Mouse (Mus musculus) heart, postnatal 10 days (tissue): ENCODE results near the gene Gm13287. TPM values are rescaled to one million over a fixed set of nuclear protein-coding genes. Genes with fewer than 3 reads are reported as not detected.

ENCODE experiments used
- total RNA-seq, 2 experiments: library from RNA; stranded (reverse); gene quantifications; 2 replicates each; pipeline ENCODE4 v1.2.3; 2021

Gene Gm13287
- total RNA-seq, 2 experiments from 2014 or later, result not detected

Other genes with a start within 250 kb of the Gm13287 start
- not detected for gene Ifna15, start 245.0 kb upstream of the Gm13287 start, total RNA-seq
- not detected for gene Ifna14, start 231.5 kb upstream of the Gm13287 start, total RNA-seq
- not detected for gene Ifna9, start 210.9 kb upstream of the Gm13287 start, total RNA-seq
- gene Ifna12, start 199.9 kb upstream of the Gm13287 start, total RNA-seq, result not detected
- gene C87499, start 168.8 kb upstream of the Gm13287 start, total RNA-seq, result not detected
- gene Ifna13, start 158.8 kb upstream of the Gm13287 start, total RNA-seq, result not detected
- not detected for gene Ifna16, start 126.3 kb upstream of the Gm13287 start, total RNA-seq
- gene Ifna2, start 119.3 kb upstream of the Gm13287 start, total RNA-seq, result not detected
- gene Ifnab, start 111.9 kb upstream of the Gm13287 start, total RNA-seq, result not detected
- gene Gm26566, start 81.4 kb upstream of the Gm13287 start, total RNA-seq, result under 1 TPM; 0.50 TPM
- gene Klhl9, start 80.8 kb upstream of the Gm13287 start, total RNA-seq, result 10 to 100 TPM; 82.6 to 87.1 TPM
- gene Gm13271, start 48.4 kb upstream of the Gm13287 start, total RNA-seq, result not detected
- gene Gm13283, start 43.1 kb upstream of the Gm13287 start, total RNA-seq, result not detected
- not detected for gene Gm13290, start 29.4 kb upstream of the Gm13287 start, total RNA-seq
- gene Gm13289, start 26.3 kb upstream of the Gm13287 start, total RNA-seq, result not detected
- not detected for gene Gm13272, start 23.4 kb upstream of the Gm13287 start, total RNA-seq
- gene Ifnz, start 21.1 kb upstream of the Gm13287 start, total RNA-seq, result not detected
- gene Gm13276, start 17.5 kb upstream of the Gm13287 start, total RNA-seq, result not detected
- gene Gm13277, start 14.6 kb upstream of the Gm13287 start, total RNA-seq, result not detected
- gene Gm13278, start 11.7 kb upstream of the Gm13287 start, total RNA-seq, result not detected
- not detected for gene Gm13275, start 8.8 kb upstream of the Gm13287 start, total RNA-seq
- not detected for gene Gm13279, start 5.9 kb upstream of the Gm13287 start, total RNA-seq
- gene Gm13285, start 3.6 kb upstream of the Gm13287 start, total RNA-seq, result under 1 TPM; 0.31 to 0.40 TPM
- gene Gm13288, start 2.3 kb downstream of the Gm13287 start, total RNA-seq, result not detected
- not detected for gene Ifna7, start 13.0 kb downstream of the Gm13287 start, total RNA-seq
- gene Ifna11, start 16.7 kb downstream of the Gm13287 start, total RNA-seq, result not detected
- gene Ifna6, start 24.2 kb downstream of the Gm13287 start, total RNA-seq, result not detected
- gene Ifna5, start 32.3 kb downstream of the Gm13287 start, total RNA-seq, result not detected
- not detected for gene Ifna4, start 38.6 kb downstream of the Gm13287 start, total RNA-seq
- not detected for gene Ifna1, start 46.8 kb downstream of the Gm13287 start, total RNA-seq
- not detected for gene Ifne, start 76.9 kb downstream of the Gm13287 start, total RNA-seq